Mouse (Mus musculus) CH12.LX (cell line): ENCODE results near the gene Cracr2a.

ENCODE experiments used
- CTCF ChIP-seq, 2 experiments: IDR thresholded peaks in 1 of 2; conservative IDR thresholded peaks in 1 of 2; 2 replicates each; pipeline ENCODE4 v1.5.1; 2011 to 2012; ENCODE audit warnings: low read depth in 2 of 2, low read length in 2 of 2, improper control_type of control experiment in 1 of 2, inconsistent platforms in 1 of 2, mild to moderate bottlenecking in 1 of 2, moderate library complexity in 1 of 2
- EP300 ChIP-seq: IDR thresholded peaks from 2 replicates; pipeline ENCODE4 v1.6.1; 2011; ENCODE audit warnings: low read length, improper control_type of control experiment
- JUND ChIP-seq: conservative IDR thresholded peaks from 2 replicates; pipeline ENCODE4 v1.6.1; 2011; ENCODE audit warnings: low read depth, low read length, improper control_type of control experiment
- SMC3 ChIP-seq: IDR thresholded peaks from 2 replicates; pipeline ENCODE4 v1.6.1; 2011; ENCODE audit warnings: low read depth, low read length, improper control_type of control experiment
- TBP ChIP-seq: conservative IDR thresholded peaks from 2 replicates; pipeline ENCODE4 v1.6.1; 2011; ENCODE audit warnings: low read depth, low read length, improper control_type of control experiment
- USF1 ChIP-seq: IDR thresholded peaks from 2 replicates; pipeline ENCODE4 v1.6.1; 2014; ENCODE audit warnings: low read depth, mild to moderate bottlenecking, inconsistent platforms, low read length, improper control_type of control experiment
- ZC3H11A ChIP-seq: IDR thresholded peaks from 2 replicates; pipeline ENCODE4 v1.6.1; 2012; ENCODE audit warnings: low read depth, mild to moderate bottlenecking, inconsistent platforms, low read length, improper control_type of control experiment

GRCm38 (mm10) chr6:127575194-127575593 is 14.1 kb downstream of the Cracr2a start:
- TF ChIP-seq CTCF (conservative IDR thresholded peaks at IDR 0.05 in 1 of 2, IDR thresholded peaks at IDR 0.05 in 1 of 2; ENCODE audit: low read depth in 2 of 2, low read length in 2 of 2) (no peak), EP300 (no peak), USF1 (no peak), SMC3 (no peak), ZC3H11A (no peak), TBP (no peak), JUND (no peak)
